Mouse (Mus musculus) hindbrain, embryonic 15.5 days (tissue): ENCODE measurements around the gene Dedd. TPM values are rescaled to one million over a fixed set of nuclear protein-coding genes. Genes with fewer than 3 reads are reported as not detected.

Experiments
- polyA plus RNA-seq: library from polyadenylated mRNA; unstranded; fragments of >200 nt; fragmentation: Nextera tagmentation; extraction: Ambion mirVana; gene quantifications from 2 replicates; pipeline ENCODE4 v1.2.1, GENCODE M21; 2015

The Dedd gene
- polyA plus RNA-seq, 1 experiment from 2014 or later: 51.6 TPM

Other genes with a start within 250 kb of the Dedd start
- gene Cfap126, start 215.2 kb upstream of the Dedd start, polyA plus RNA-seq: 7.7 and 14.1 TPM in 2 replicates
- gene Sdhc, start 178.5 kb upstream of the Dedd start, polyA plus RNA-seq: 290 and 297 TPM in 2 replicates
- 4.2 and 7.7 TPM in 2 replicates for gene Mpz, start 178.4 kb upstream of the Dedd start, polyA plus RNA-seq
- gene Pcp4l1, start 132.9 kb upstream of the Dedd start, polyA plus RNA-seq: 32.4 and 48.4 TPM in 2 replicates
- gene Nr1i3, start 115.2 kb upstream of the Dedd start, polyA plus RNA-seq: 0.39 and 0.49 TPM in 2 replicates
- 55.0 and 55.4 TPM in 2 replicates for gene Tomm40l, start 106.6 kb upstream of the Dedd start, polyA plus RNA-seq
- 6.0 and 6.3 TPM in 2 replicates for gene Apoa2, start 104.1 kb upstream of the Dedd start, polyA plus RNA-seq
- gene Fcer1g, start 94.8 kb upstream of the Dedd start, polyA plus RNA-seq: 24.9 and 30.7 TPM in 2 replicates
- gene Adamts4, start 78.7 kb upstream of the Dedd start, polyA plus RNA-seq: 5.6 and 6.2 TPM in 2 replicates
- 233 and 245 TPM in 2 replicates for gene Ndufs2, start 77.8 kb upstream of the Dedd start, polyA plus RNA-seq
- 105 and 107 TPM in 2 replicates for gene B4galt3, start 58.8 kb upstream of the Dedd start, polyA plus RNA-seq
- 44.2 and 53.6 TPM in 2 replicates for gene Ppox, start 48.0 kb upstream of the Dedd start, polyA plus RNA-seq
- gene Usp21, start 41.2 kb upstream of the Dedd start, polyA plus RNA-seq: 99.8 and 106 TPM in 2 replicates
- 109 and 110 TPM in 2 replicates for gene Ufc1, start 34.1 kb upstream of the Dedd start, polyA plus RNA-seq
- 51.4 and 52.1 TPM in 2 replicates for gene Nit1, start 16.5 kb downstream of the Dedd start, polyA plus RNA-seq
- 139 and 153 TPM in 2 replicates for gene Pfdn2, start 16.5 kb downstream of the Dedd start, polyA plus RNA-seq
- 2.5 and 3.3 TPM in 2 replicates for gene Klhdc9, start 31.7 kb downstream of the Dedd start, polyA plus RNA-seq
- 3.1 and 3.5 TPM in 2 replicates for gene Nectin4, start 41.0 kb downstream of the Dedd start, polyA plus RNA-seq
- gene Arhgap30, start 59.8 kb downstream of the Dedd start, polyA plus RNA-seq: 0.60 and 0.87 TPM in 2 replicates
- 168 and 172 TPM in 2 replicates for gene Usf1, start 82.2 kb downstream of the Dedd start, polyA plus RNA-seq
- gene Tstd1, start 89.7 kb downstream of the Dedd start, polyA plus RNA-seq: 5.4 and 6.6 TPM in 2 replicates
- 14.1 and 14.2 TPM in 2 replicates for gene F11r, start 108.4 kb downstream of the Dedd start, polyA plus RNA-seq
- 27.6 and 30.9 TPM in 2 replicates for gene Alyref2, start 174.3 kb downstream of the Dedd start, polyA plus RNA-seq
- gene Itln1, start 206.1 kb downstream of the Dedd start, polyA plus RNA-seq: not detected in 2 replicates
- 0.09 TPM in 1 of 2 replicates, not detected in the other for gene Cd244a, start 230.0 kb downstream of the Dedd start, polyA plus RNA-seq